In genomic region chr8:25440391-25441056, GRCm38 (mm10) we compare ENCODE assay signal across 8 mouse cellular contexts.
DNase-seq lines count a peak whose midpoint lies in the region; ATAC-seq and TF ChIP-seq lines count a peak whose summit lies in the region.

No protein-coding gene starts in this region.

- no peak for DNase-seq in liver, postnatal 0 days
- DNase-seq in cerebellum, adult 8-10 months: peak; percentile 72
- peak; percentile 37 to 55 for DNase-seq in heart, adult 2 months
- peak; percentile 63 to 64 for DNase-seq in kidney, adult 8-10 months
- no peak for DNase-seq in yolk sac, embryonic 10.5 days (ENCODE audit: low spot score)

- intact Hi-C loops in heart, adult 2 months (cut with DNase I): no loop called here

- no peak overlapping the region for H3K4me3 ChIP-seq in liver, embryonic 12.5 days
- no peak overlapping the region for H3K4me3 ChIP-seq in liver, postnatal 0 days (ENCODE audit: low read depth, low read length)
- no peak overlapping the region for H3K4me3 ChIP-seq in heart, adult 2 months
- peak overlapping the region; percentile 23 for H3K4me3 ChIP-seq in limb, embryonic 13.5 days
- peak overlapping the region; percentile 24 for H3K4me3 ChIP-seq in olfactory bulb, adult 2 months (ENCODE audit: insufficient read depth, low read depth, low read length)

- H3K4me1 ChIP-seq in liver, embryonic 12.5 days: peaks cover 14% of the 10 kb centered on the region
- peaks cover 6% of the 10 kb centered on the region; the same call in 1 of the 2 replicates for H3K4me1 ChIP-seq in liver, postnatal 0 days (ENCODE audit: insufficient read depth)
- H3K4me1 ChIP-seq in heart, adult 2 months (ENCODE audit: control insufficient read depth, insufficient read depth, low read length): no peaks in the 10 kb centered on the region
- H3K4me1 ChIP-seq in limb, embryonic 13.5 days: peaks cover 40% of the 10 kb centered on the region
- H3K4me1 ChIP-seq in olfactory bulb, adult 2 months (ENCODE audit: control insufficient read depth, insufficient read depth, low read length): peaks cover 26% of the 10 kb centered on the region

- ATAC-seq in liver, embryonic 12.5 days: no peak
- ATAC-seq in liver, postnatal 0 days: no peak
- peak; percentile 82 for ATAC-seq in limb, embryonic 13.5 days (ENCODE audit: low FRiP score, low read depth)

- no peak overlapping the region for H3K27ac ChIP-seq in liver, embryonic 12.5 days
- H3K27ac ChIP-seq in liver, postnatal 0 days (ENCODE audit: low read depth): no peak overlapping the region
- H3K27ac ChIP-seq in heart, adult 2 months: no peak overlapping the region; the same call in 1 of the 2 replicates
- peak overlapping the region; percentile 95 for H3K27ac ChIP-seq in limb, embryonic 13.5 days
- peak overlapping the region; percentile 83 for H3K27ac ChIP-seq in olfactory bulb, adult 2 months (ENCODE audit: insufficient read depth, low read depth, low read length)

- H3K4me2 ChIP-seq in liver, embryonic 12.5 days: peak overlapping the region; percentile 13; the same call in 1 of the 2 replicates
- no peak overlapping the region for H3K4me2 ChIP-seq in liver, postnatal 0 days (ENCODE audit: low read depth, low read length)
- H3K4me2 ChIP-seq in limb, embryonic 13.5 days (replicated peaks): peak overlapping the region; percentile 55

- H3K27me3 ChIP-seq in liver, embryonic 12.5 days (replicated peaks): peaks cover 33% of the 10 kb centered on the region
- H3K27me3 ChIP-seq in liver, postnatal 0 days (ENCODE audit: insufficient read depth, low read length): 0 out of 2 replicates have a peak, but pooled peaks cover 4% of the 10 kb centered on the region
- no peaks in the 10 kb centered on the region for H3K27me3 ChIP-seq in heart, adult 2 months (ENCODE audit: control insufficient read depth, insufficient read depth, low read length)
- no peaks in the 10 kb centered on the region for H3K27me3 ChIP-seq in limb, embryonic 13.5 days

- TF ChIP-seq CTCF in liver, postnatal 0 days (IDR thresholded peaks at IDR 0.05; ENCODE audit: low read depth): no peak
- TF ChIP-seq CTCF in heart, adult 2 months (IDR thresholded peaks at IDR 0.05): no peak
- no peak for TF ChIP-seq CTCF in olfactory bulb, adult 2 months (IDR thresholded peaks at IDR 0.05; ENCODE audit: insufficient read depth, low read depth, low read length)

- TF ChIP-seq EP300 in liver, postnatal 0 days (IDR thresholded peaks at IDR 0.05; ENCODE audit: low read depth): no peak
- TF ChIP-seq EP300 in heart, adult 2 months (IDR thresholded peaks at IDR 0.05; ENCODE audit: insufficient read depth, low read depth, low read length): no peak

- H3K9me3 ChIP-seq in liver, embryonic 12.5 days (replicated peaks): no peaks in the 10 kb centered on the region
- H3K9me3 ChIP-seq in liver, postnatal 0 days (ENCODE audit: low read length): no peaks in the 10 kb centered on the region
- no peaks in the 10 kb centered on the region for H3K9me3 ChIP-seq in limb, embryonic 13.5 days

- no peak overlapping the region for H3K9ac ChIP-seq in liver, embryonic 12.5 days
- H3K9ac ChIP-seq in liver, postnatal 0 days (replicated peaks): no peak overlapping the region
- 0 out of 2 replicates have a peak overlapping the region, but pooled peaks have one; percentile 16 for H3K9ac ChIP-seq in heart, adult 2 months (ENCODE audit: low read depth, low read length)
- peak overlapping the region; percentile 4 for H3K9ac ChIP-seq in limb, embryonic 13.5 days

- no peak for TF ChIP-seq POLR2A in heart, adult 2 months (IDR thresholded peaks at IDR 0.05; ENCODE audit: insufficient read depth, low read depth, low read length)
- TF ChIP-seq POLR2A in olfactory bulb, adult 2 months (IDR thresholded peaks at IDR 0.05; ENCODE audit: insufficient read depth, low read depth, low read length): no peak

- WGBS in liver, embryonic 12.5 days (ENCODE audit: insufficient replicate concordance): 32% methylated on average over 10 of the region's 13 CpGs
- whole genome bisulfite sequencing in liver, postnatal 0 days (ENCODE audit: insufficient replicate concordance): 12% methylated on average over 13 of the region's 13 CpGs
- 24% methylated on average over 13 of the region's 13 CpGs for WGBS in heart, adult 2 months
- 10% methylated on average over 11 of the region's 13 CpGs for WGBS in limb, embryonic 13.5 days
- 25% methylated on average over 10 of the region's 13 CpGs for WGBS in olfactory bulb, adult 2 months

- H3K36me3 ChIP-seq in liver, embryonic 12.5 days: no peaks in the 10 kb centered on the region
- H3K36me3 ChIP-seq in liver, postnatal 0 days (replicated peaks; ENCODE audit: insufficient read depth, low read length): no peaks in the 10 kb centered on the region
- no peaks in the 10 kb centered on the region for H3K36me3 ChIP-seq in heart, adult 2 months (ENCODE audit: control insufficient read depth, insufficient read depth, low read length)
- no peaks in the 10 kb centered on the region for H3K36me3 ChIP-seq in limb, embryonic 13.5 days

- H3K79me2 ChIP-seq in heart, adult 2 months (replicated peaks; ENCODE audit: control insufficient read depth, insufficient read depth, low read length): no peaks in the 10 kb centered on the region

Comparison
In these comparisons a context has a peak if more than half of its experiments do, and no peak if none do; other contexts are left out.
1. H3K27ac ChIP-seq: peak in limb, embryonic 13.5 days (single experiment) and olfactory bulb, adult 2 months (single experiment); none in liver, embryonic 12.5 days (single experiment), liver, postnatal 0 days (single experiment) and heart, adult 2 months (single experiment).
2. H3K4me3 ChIP-seq: peak in limb, embryonic 13.5 days (single experiment) and olfactory bulb, adult 2 months (single experiment); none in liver, embryonic 12.5 days (single experiment), liver, postnatal 0 days (single experiment) and heart, adult 2 months (single experiment).
3. H3K9ac ChIP-seq: peak in heart, adult 2 months (single experiment) and limb, embryonic 13.5 days (single experiment); none in liver, embryonic 12.5 days (single experiment) and liver, postnatal 0 days (single experiment).
4. DNase-seq: peak in cerebellum, adult 8-10 months (single experiment), heart, adult 2 months (2 of 2) and kidney, adult 8-10 months (2 of 2); none in liver, postnatal 0 days (single experiment) and yolk sac, embryonic 10.5 days (single experiment).